15 mouse cellular contexts compared by ENCODE assay signal in the genomic region with DNA sequence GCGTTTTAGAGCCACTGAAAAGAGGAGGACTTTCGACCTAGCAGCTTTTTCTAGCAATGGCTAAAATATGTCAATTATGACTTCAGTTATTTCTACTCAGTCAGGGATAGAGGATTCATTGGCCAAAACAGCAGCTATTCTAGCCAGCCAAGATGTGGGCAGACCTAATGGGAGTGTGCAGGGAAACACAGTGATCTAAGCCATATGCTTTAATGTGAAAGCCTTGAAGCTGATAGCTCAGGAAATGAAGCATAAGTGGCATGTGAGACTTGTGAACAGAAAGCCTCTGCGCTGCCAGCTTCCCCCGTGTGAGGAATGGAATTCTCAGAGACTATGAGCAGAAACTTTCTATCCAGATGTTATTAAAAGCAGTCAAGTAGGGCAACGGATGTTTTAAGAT.
DNase-seq lines count a peak whose midpoint lies in the region; TF ChIP-seq lines count a peak whose summit lies in the region.
"Had no signal": no experiment of that assay in that cellular context is flagged by ENCODE, and none has a peak within 500 bp of the region (broad histone marks: within the 10 kb centered on the region; RNA-seq: fewer than 3 reads in every experiment).

No protein-coding gene starts in this region.

- 55% methylated on average over 5 of the region's 5 CpGs for WGBS in embryonic facial prominence, embryonic 10.5 days
- WGBS in limb, embryonic 10.5 days, result 49% methylated on average over 5 of the region's 5 CpGs
- 70% methylated on average over 5 of the region's 5 CpGs for WGBS in heart, embryonic 10.5 days

- no peaks in the 10 kb centered on the region for H3K27me3 ChIP-seq in embryonic facial prominence, embryonic 10.5 days (replicated peaks; ENCODE audit: low read depth, poor library complexity, severe bottlenecking)
- H3K27me3 ChIP-seq in limb, embryonic 10.5 days (ENCODE audit: low read depth, poor library complexity, severe bottlenecking), result no peaks in the 10 kb centered on the region
- no peaks in the 10 kb centered on the region for H3K27me3 ChIP-seq in heart, embryonic 10.5 days (ENCODE audit: insufficient read depth, poor library complexity, severe bottlenecking)
- H3K27me3 ChIP-seq: CH12.LX; limb, embryonic 13.5 days; megakaryocyte, embryonic 14.5 days; neural tube, embryonic 15.5 days had no signal

- no peak for TF ChIP-seq POLR2A in brain, embryonic 14.5 days (IDR thresholded peaks at IDR 0.05; ENCODE audit: borderline replicate concordance, extremely low read depth, insufficient read depth, insufficient read length, poor library complexity, severe bottlenecking)

- H3K4me1 ChIP-seq in embryonic facial prominence, embryonic 10.5 days, result no peaks in the 10 kb centered on the region
- H3K4me1 ChIP-seq in limb, embryonic 10.5 days, result no peaks in the 10 kb centered on the region
- H3K4me1 ChIP-seq in heart, embryonic 10.5 days, result no peaks in the 10 kb centered on the region
- H3K4me1 ChIP-seq: limb, embryonic 13.5 days; megakaryocyte, embryonic 14.5 days; neural tube, embryonic 15.5 days had no signal

- DNase-seq in layer of hippocampus, adult 11-12 months (ENCODE audit: low spot score), result peak; percentile 3
- no peak for DNase-seq in layer of hippocampus, postnatal 10 days (ENCODE audit: low spot score in 2 of 2)
- peak; percentile 72 for DNase-seq in brain, embryonic 14.5 days (ENCODE audit: low read depth)
- peak; percentile 19 for DNase-seq in embryonic facial prominence, embryonic 10.5 days (ENCODE audit: low spot score)
- DNase-seq in limb, embryonic 10.5 days (ENCODE audit: low spot score), result peak; percentile 38
- DNase-seq in heart, embryonic 10.5 days (ENCODE audit: low spot score), result no peak
- no peak for DNase-seq in thymus, postnatal 36 days
- DNase-seq: cerebellum, adult 9-11 months; lung, adult 2 months; thymus, postnatal 14 days had no signal

- no peaks in the 10 kb centered on the region for H3K36me3 ChIP-seq in embryonic facial prominence, embryonic 10.5 days (replicated peaks)
- H3K36me3 ChIP-seq in limb, embryonic 10.5 days, result no peaks in the 10 kb centered on the region
- no peaks in the 10 kb centered on the region for H3K36me3 ChIP-seq in heart, embryonic 10.5 days
- H3K36me3 ChIP-seq: limb, embryonic 13.5 days; neural tube, embryonic 15.5 days had no signal

- TF ChIP-seq CTCF in brain, embryonic 14.5 days (IDR thresholded peaks at IDR 0.05; ENCODE audit: borderline replicate concordance, extremely low read depth, insufficient read depth, insufficient read length), result no peak

- no peak overlapping the region for H3K4me3 ChIP-seq in embryonic facial prominence, embryonic 10.5 days
- H3K4me3 ChIP-seq in limb, embryonic 10.5 days, result no peak overlapping the region
- H3K4me3 ChIP-seq in heart, embryonic 10.5 days, result no peak overlapping the region
- H3K4me3 ChIP-seq: limb, embryonic 13.5 days; megakaryocyte, embryonic 14.5 days; neural tube, embryonic 15.5 days had no signal

- H3K9me3 ChIP-seq in embryonic facial prominence, embryonic 10.5 days, result no peaks in the 10 kb centered on the region
- H3K9me3 ChIP-seq in limb, embryonic 10.5 days (replicated peaks), result no peaks in the 10 kb centered on the region
- H3K9me3 ChIP-seq in heart, embryonic 10.5 days, result no peaks in the 10 kb centered on the region
- H3K9me3 ChIP-seq: limb, embryonic 13.5 days; megakaryocyte, embryonic 14.5 days; neural tube, embryonic 15.5 days had no signal

- H3K27ac ChIP-seq in embryonic facial prominence, embryonic 10.5 days (replicated peaks), result no peak overlapping the region
- no peak overlapping the region for H3K27ac ChIP-seq in limb, embryonic 10.5 days
- H3K27ac ChIP-seq in heart, embryonic 10.5 days, result no peak overlapping the region
- H3K27ac ChIP-seq: kidney, postnatal 0 days; limb, embryonic 13.5 days; neural tube, embryonic 15.5 days had no signal

Comparison
In these comparisons a context has a peak if more than half of its experiments do, and no peak if none do; other contexts are left out.
1. DNase-seq: peak in layer of hippocampus, adult 11-12 months (single experiment), brain, embryonic 14.5 days (single experiment), embryonic facial prominence, embryonic 10.5 days (single experiment) and limb, embryonic 10.5 days (single experiment); none in layer of hippocampus, postnatal 10 days (0 of 2), heart, embryonic 10.5 days (single experiment) and thymus, postnatal 36 days (0 of 2).